Mouse (Mus musculus) CH12.LX (cell line): Measurements from ENCODE around the gene Ugcg. TPM values are rescaled to one million over a fixed set of nuclear protein-coding genes. Genes with fewer than 3 reads are reported as not detected.

Experiments used
- DNase-seq: peaks from one replicate; pipeline ENCODE4 v3.0.0-alpha.2; 2013; ENCODE audit errors: extremely low read depth
- H3K27ac ChIP-seq: 2 replicates; pipeline ENCODE4 v1.5.1; 2012; ENCODE audit warnings: low read depth, mild to moderate bottlenecking, control low read depth, moderate library complexity; ENCODE audit not compliant: insufficient read depth
- H3K27me3 ChIP-seq: replicated peaks from 2 replicates; pipeline ENCODE3; 2012; ENCODE audit warnings: inconsistent platforms
- H3K36me3 ChIP-seq, 2 experiments: replicated peaks in 1 of 2; 2 replicates each; pipeline versions ENCODE3 to v1.6.1; 2012; ENCODE audit warnings: inconsistent platforms in 1 of 2, low read length in 1 of 2, mild to moderate bottlenecking in 1 of 2, mixed read lengths in 1 of 2, moderate library complexity in 1 of 2; ENCODE audit not compliant: control insufficient read depth in 1 of 2, insufficient read depth in 1 of 2
- H3K4me1 ChIP-seq, 2 experiments: 2 replicates each; pipeline ENCODE4 v1.6.1; 2012; ENCODE audit warnings: inconsistent platforms in 1 of 2, moderate library complexity in 1 of 2; ENCODE audit not compliant: insufficient read depth in 2 of 2, control insufficient read depth in 1 of 2
- H3K4me2 ChIP-seq: 2 replicates; pipeline ENCODE4 v1.6.1; 2012; ENCODE audit warnings: low read depth, mild to moderate bottlenecking, control low read depth; ENCODE audit not compliant: poor library complexity, insufficient read depth, severe bottlenecking
- H3K4me3 ChIP-seq, 3 experiments: fragments of 150-350 bp in 1 of 3; sonication (generic) in 1 of 3; replicated peaks in 1 of 3; 2 replicates each; pipeline versions ENCODE3 to v1.5.1; 2011 to 2012; ENCODE audit warnings: low read depth in 2 of 3, low read length in 2 of 3, mild to moderate bottlenecking in 2 of 3, moderate library complexity in 2 of 3, control low read depth in 1 of 3, improper control_type of control experiment in 1 of 3, inconsistent platforms in 1 of 3, mixed read lengths in 1 of 3; ENCODE audit not compliant: poor library complexity in 1 of 3
- H3K79me2 ChIP-seq: replicated peaks from 2 replicates; pipeline ENCODE4 v1.6.1; 2012; ENCODE audit warnings: mild to moderate bottlenecking, moderate library complexity; ENCODE audit not compliant: control insufficient read depth, poor library complexity, insufficient read depth, severe bottlenecking; ENCODE audit errors: extremely low read depth
- H3K9ac ChIP-seq: 2 replicates; pipeline ENCODE4 v1.6.1; 2012; ENCODE audit warnings: low read depth, mild to moderate bottlenecking, control low read depth, moderate library complexity; ENCODE audit not compliant: insufficient read depth
- H3K9me3 ChIP-seq: replicated peaks from 2 replicates; pipeline ENCODE3; 2012; ENCODE audit warnings: low read length, inconsistent platforms, mixed read lengths
- CHD2 ChIP-seq: IDR thresholded peaks from 2 replicates; pipeline ENCODE4 v1.6.1; 2011; ENCODE audit warnings: low read length, improper control_type of control experiment
- ELF1 ChIP-seq: IDR thresholded peaks from 2 replicates; pipeline ENCODE4 v1.6.1; 2014; ENCODE audit warnings: low read depth, mild to moderate bottlenecking, inconsistent platforms, low read length, improper control_type of control experiment
- ETS1 ChIP-seq: conservative IDR thresholded peaks from 2 replicates; pipeline ENCODE4 v1.6.1; 2012; ENCODE audit warnings: low read depth, mild to moderate bottlenecking, inconsistent platforms, low read length, improper control_type of control experiment, moderate library complexity
- GABPA ChIP-seq: IDR thresholded peaks from 2 replicates; pipeline ENCODE4 v1.6.1; 2012; ENCODE audit warnings: low read depth, low read length, improper control_type of control experiment, inconsistent platforms; ENCODE audit not compliant: insufficient replicate concordance
- IRF4 ChIP-seq: IDR thresholded peaks from 2 replicates; pipeline ENCODE4 v1.6.1; 2014; ENCODE audit warnings: low read depth, mild to moderate bottlenecking, inconsistent platforms, low read length, improper control_type of control experiment
- JUN ChIP-seq: IDR thresholded peaks from 2 replicates; pipeline ENCODE4 v1.6.1; 2011; ENCODE audit warnings: low read depth, mild to moderate bottlenecking, low read length, improper control_type of control experiment, moderate library complexity; ENCODE audit not compliant: insufficient read depth
- JUND ChIP-seq: conservative IDR thresholded peaks from 2 replicates; pipeline ENCODE4 v1.6.1; 2011; ENCODE audit warnings: low read depth, low read length, improper control_type of control experiment
- MAX ChIP-seq: IDR thresholded peaks from 2 replicates; pipeline ENCODE4 v1.6.1; 2011; ENCODE audit warnings: low read length, improper control_type of control experiment
- MAZ ChIP-seq: IDR thresholded peaks from 2 replicates; pipeline ENCODE4 v1.6.1; 2012; ENCODE audit warnings: low read depth, mild to moderate bottlenecking, inconsistent platforms, low read length, improper control_type of control experiment, moderate library complexity
- MEF2A ChIP-seq: IDR thresholded peaks from 2 replicates; pipeline ENCODE4 v1.6.1; 2014; ENCODE audit warnings: low read depth, mild to moderate bottlenecking, inconsistent platforms, low read length, improper control_type of control experiment, borderline replicate concordance
- NRF1 ChIP-seq: IDR thresholded peaks from 2 replicates; pipeline ENCODE4 v1.6.1; 2014; ENCODE audit warnings: low read depth, mild to moderate bottlenecking, inconsistent platforms, low read length, improper control_type of control experiment, moderate library complexity
- PAX5 ChIP-seq: IDR thresholded peaks from 2 replicates; pipeline ENCODE4 v1.6.1; 2012; ENCODE audit warnings: low read length, inconsistent platforms, mixed read lengths
- POLR2AphosphoS2 ChIP-seq: IDR thresholded peaks from 2 replicates; pipeline ENCODE4 v1.6.1; 2011; ENCODE audit warnings: low read depth, low read length, improper control_type of control experiment
- RCOR1 ChIP-seq: conservative IDR thresholded peaks from 2 replicates; pipeline ENCODE4 v1.6.1; 2012; ENCODE audit warnings: low read depth, mild to moderate bottlenecking, inconsistent platforms, low read length, improper control_type of control experiment
- TCF12 ChIP-seq: IDR thresholded peaks from 2 replicates; pipeline ENCODE4 v1.6.1; 2014; ENCODE audit warnings: low read depth, mild to moderate bottlenecking, inconsistent platforms, low read length, improper control_type of control experiment
- UBTF ChIP-seq: IDR thresholded peaks from 2 replicates; pipeline ENCODE4 v1.6.1; 2012; ENCODE audit warnings: low read depth, mild to moderate bottlenecking, inconsistent platforms, low read length, improper control_type of control experiment, moderate library complexity
- ZKSCAN1 ChIP-seq: IDR thresholded peaks from 2 replicates; pipeline ENCODE4 v1.6.1; 2012; ENCODE audit warnings: low read depth, inconsistent platforms, low read length, improper control_type of control experiment, borderline replicate concordance
- ZMIZ1 ChIP-seq: IDR thresholded peaks from 2 replicates; pipeline ENCODE4 v1.6.1; 2012; ENCODE audit warnings: low read depth, mild to moderate bottlenecking, inconsistent platforms, low read length, improper control_type of control experiment
- dilution Hi-C: fragments of 300-500 bp; cut with MboI; formaldehyde crosslinking; loops from 2 replicates; pipeline ENCODE4 v1.14.3; 2020; ENCODE audit warnings: low sequenced_read_pairs; ENCODE audit not compliant: extremely low pct_unique_long_range_greater_than_20kb, extremely low pct_ligation_motif_present
- in situ Hi-C: fragments of 300-500 bp; cut with MboI; formaldehyde crosslinking; loops from 3 replicates; pipeline ENCODE4 v1.14.3; 2019; ENCODE audit warnings: low sequenced_read_pairs, low pct_ligation_motif_present, low pct_unique_long_range_greater_than_20kb, mixed read lengths
- polyA plus RNA-seq: library from polyadenylated mRNA; unstranded; fragments of >175 nt; gene quantifications from 2 replicates; pipeline ENCODE4 v1.2.1, GENCODE M21; 2012; ENCODE audit warnings: low read depth; ENCODE audit not compliant: insufficient read length
- total RNA-seq, 2 experiments: library from RNA; depleted of rRNA; stranded (reverse); fragments of 300-350 nt in 1 of 2; fragments of >200 nt in 1 of 2; gene quantifications; 2 replicates each; pipeline ENCODE4 v1.2.3; 2012 to 2014

Ugcg gene
- total and polyA plus RNA-seq, 3 experiments, result 25.8 to 69.5 (median 28.7) TPM

GRCm38 (mm10) chr4:59265631-59266030, 76.6 kb downstream of the Ugcg start:
- Histone ChIP-seq H3K4me1 (peaks cover 14 to 40% of the 10 kb centered on the region in 2 experiments), H3K27me3 (no peaks in the 10 kb centered on the region), H3K4me2 (no peak overlapping the region), H3K9me3 (peaks cover 15% of the 10 kb centered on the region), H3K79me2 (no peaks in the 10 kb centered on the region), H3K9ac (no peak overlapping the region), H3K27ac (no peak overlapping the region), H3K4me3 (no peak overlapping the region), H3K36me3 (no peaks in the 10 kb centered on the region)
- TF ChIP-seq ETS1 (no peak), MAX (no peak), UBTF (no peak), GABPA (no peak), MEF2A (no peak), ZMIZ1 (no peak), NRF1 (no peak), ZKSCAN1 (no peak), MAZ (no peak), IRF4 (no peak), RCOR1 (no peak), JUN (no peak), POLR2AphosphoS2 (no peak), ELF1 (no peak), PAX5 (no peak), CHD2 (no peak), JUND (no peak), TCF12 (no peak)
- DNase-seq, result no peak
- in situ Hi-C loops, result no loop called here
- dilution Hi-C loops, result no loop called here

Other genes with a start within 250 kb of the Ugcg start
- not detected in 2 replicates for gene Zkscan16, start 245.6 kb upstream of the Ugcg start, total RNA-seq (2012; rRNA removed)
- not detected in 2 replicates for gene Zkscan16, start 245.6 kb upstream of the Ugcg start, total RNA-seq (2014; rRNA removed)
- not detected in 2 replicates for gene Zkscan16, start 245.6 kb upstream of the Ugcg start, polyA plus RNA-seq
- 6.2 and 7.2 TPM in 2 replicates for gene Ptgr1, start 202.1 kb upstream of the Ugcg start, total RNA-seq (2012; rRNA removed)
- gene Ptgr1, start 202.1 kb upstream of the Ugcg start, total RNA-seq (2014; rRNA removed), result 2.4 and 2.9 TPM in 2 replicates
- gene Ptgr1, start 202.1 kb upstream of the Ugcg start, polyA plus RNA-seq, result 4.0 and 4.2 TPM in 2 replicates
- 2.7 and 3.7 TPM in 2 replicates for gene Dnajc25, start 194.2 kb upstream of the Ugcg start, total RNA-seq (2012; rRNA removed)
- gene Dnajc25, start 194.2 kb upstream of the Ugcg start, total RNA-seq (2014; rRNA removed), result 3.8 and 4.7 TPM in 2 replicates
- 7.0 and 7.6 TPM in 2 replicates for gene Dnajc25, start 194.2 kb upstream of the Ugcg start, polyA plus RNA-seq
- gene Gm20503, start 186.0 kb upstream of the Ugcg start, total RNA-seq (2012; rRNA removed), result 0.13 TPM in 1 of 2 replicates, not detected in the other
- gene Gm20503, start 186.0 kb upstream of the Ugcg start, total RNA-seq (2014; rRNA removed), result not detected in 2 replicates
- 0.70 TPM in 1 of 2 replicates, not detected in the other for gene Gm20503, start 186.0 kb upstream of the Ugcg start, polyA plus RNA-seq
- gene Gng10, start 154.2 kb upstream of the Ugcg start, total RNA-seq (2012; rRNA removed), result 55.6 and 68.0 TPM in 2 replicates
- gene Gng10, start 154.2 kb upstream of the Ugcg start, total RNA-seq (2014; rRNA removed), result 189 and 210 TPM in 2 replicates
- gene Gng10, start 154.2 kb upstream of the Ugcg start, polyA plus RNA-seq, result 78.6 and 95.5 TPM in 2 replicates
- gene AI481877, start 50.3 kb upstream of the Ugcg start, total RNA-seq (2012; rRNA removed), result not detected in 2 replicates
- gene AI481877, start 50.3 kb upstream of the Ugcg start, total RNA-seq (2014; rRNA removed), result not detected in 2 replicates
- gene AI481877, start 50.3 kb upstream of the Ugcg start, polyA plus RNA-seq, result not detected in 2 replicates
- gene Susd1, start 249.4 kb downstream of the Ugcg start, total RNA-seq (2012; rRNA removed), result 5.1 and 6.1 TPM in 2 replicates
- 4.1 and 5.0 TPM in 2 replicates for gene Susd1, start 249.4 kb downstream of the Ugcg start, total RNA-seq (2014; rRNA removed)
- 1.4 and 1.6 TPM in 2 replicates for gene Susd1, start 249.4 kb downstream of the Ugcg start, polyA plus RNA-seq